Mouse (Mus musculus) urinary bladder, postnatal 25 days (tissue): Measurements from ENCODE around the gene Cux2.
A peak's percentile ranks its signal among the peaks of the same experiment; 100 is the strongest.

Experiments
- DNase-seq: peaks from one replicate; pipeline ENCODE4 v3.0.0; 2022; ENCODE audit warnings: low spot score

Gene Cux2

DNA sequence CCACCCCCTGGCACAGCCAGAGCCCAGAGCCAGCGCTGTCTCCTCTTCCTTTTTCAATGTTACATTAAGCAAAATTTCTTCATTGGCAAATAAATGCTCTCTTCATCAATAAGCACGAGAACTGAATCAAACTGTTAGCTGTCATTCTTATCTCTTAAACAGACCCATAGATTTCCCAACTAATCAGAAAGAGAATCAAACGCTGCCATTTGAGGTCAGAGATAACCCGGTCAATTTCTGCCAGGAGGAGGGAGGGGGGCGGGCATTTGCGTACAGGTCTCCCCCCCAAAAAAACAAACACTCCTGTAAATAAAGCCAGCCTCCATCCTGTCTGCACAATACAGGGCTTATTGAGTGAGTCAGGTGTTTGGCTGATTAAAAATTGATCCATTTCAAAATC lies 33.2 kb downstream of the Cux2 start:
- no peak for DNase-seq

DNA sequence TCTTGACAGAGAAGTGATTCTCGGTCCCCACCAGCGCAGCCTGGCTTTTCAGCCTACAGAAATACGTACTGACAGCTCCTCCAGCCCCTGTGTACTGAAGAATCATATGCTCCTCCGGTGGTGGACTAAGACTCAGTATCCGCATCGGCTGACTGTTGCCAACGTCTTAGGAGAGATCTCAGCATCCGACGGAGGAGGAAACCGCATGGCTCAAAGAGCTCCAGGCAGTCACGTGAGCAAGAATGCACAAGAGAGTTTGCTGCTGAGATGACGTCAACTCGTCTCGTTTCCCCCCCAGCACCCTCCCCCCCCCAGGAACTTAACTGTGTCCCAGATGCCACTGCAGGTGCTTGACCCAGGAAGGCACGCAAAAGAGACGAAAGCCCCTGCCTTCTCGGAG lies 34.8 kb downstream of the Cux2 start:
- DNase-seq = no peak

DNA sequence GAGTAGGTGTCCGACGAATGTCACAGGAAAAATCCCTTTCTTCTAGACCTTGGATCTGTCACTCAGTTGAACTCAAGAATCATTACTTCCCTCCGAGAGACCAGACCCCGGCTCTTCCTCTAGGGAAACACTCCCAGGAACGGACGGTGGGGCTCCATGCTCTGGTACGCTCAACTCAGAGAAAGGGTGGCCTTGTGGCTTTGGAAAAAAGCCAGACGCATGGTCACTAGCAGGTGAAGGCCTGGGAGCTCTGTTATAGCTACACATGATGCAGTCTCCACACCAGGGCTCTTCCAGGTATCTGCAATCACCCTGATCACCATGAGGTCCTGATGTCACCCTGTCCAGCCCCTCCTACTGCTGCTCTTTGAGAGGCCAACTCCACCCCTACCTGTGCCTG lies 35.2 kb downstream of the Cux2 start:
- DNase-seq = no peak

DNA sequence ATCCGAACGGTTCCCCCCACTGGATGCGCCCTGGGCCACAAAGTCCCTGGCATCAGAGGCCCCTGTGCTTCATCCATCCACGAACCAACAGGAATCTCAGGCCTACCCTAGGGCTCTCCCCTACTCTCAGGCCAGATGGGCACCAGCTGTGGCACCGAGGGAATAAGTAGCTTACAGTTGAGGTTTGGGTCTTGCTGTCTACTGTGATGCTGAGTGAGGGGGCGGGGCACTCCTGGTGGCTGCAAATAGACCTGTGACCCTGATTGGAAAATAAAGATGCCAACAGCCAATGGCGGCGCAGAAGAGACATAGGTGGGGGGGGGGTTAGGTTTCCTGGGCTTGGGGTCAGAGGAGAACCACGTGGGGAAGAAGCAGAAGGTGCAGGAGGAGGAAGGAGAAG lies 38.6 kb downstream of the Cux2 start:
- no peak for DNase-seq

DNA sequence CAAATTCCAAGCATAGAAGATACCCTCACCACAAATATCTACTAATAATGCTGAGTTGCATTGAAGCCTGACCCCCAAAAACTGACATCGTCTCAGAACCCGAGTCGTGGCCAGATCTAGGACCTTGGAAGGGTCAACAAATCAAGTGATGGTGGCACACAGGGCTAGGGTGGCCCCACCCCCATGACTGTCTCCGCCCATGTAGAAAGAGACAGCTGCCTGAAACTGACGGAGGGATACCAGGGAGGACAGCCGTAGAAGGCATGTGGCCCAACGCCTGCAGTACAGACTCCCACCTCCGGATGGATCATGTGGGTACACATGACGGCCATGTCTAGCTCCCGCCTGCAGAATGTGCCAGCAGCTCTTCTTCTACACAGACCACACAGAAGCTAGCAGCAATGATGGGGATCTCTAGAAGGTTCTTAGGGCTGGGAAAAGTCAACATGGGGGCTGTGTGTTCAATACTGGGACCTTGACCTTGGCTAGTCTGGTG lies 41.9 kb downstream of the Cux2 start:
- DNase-seq = no peak

DNA sequence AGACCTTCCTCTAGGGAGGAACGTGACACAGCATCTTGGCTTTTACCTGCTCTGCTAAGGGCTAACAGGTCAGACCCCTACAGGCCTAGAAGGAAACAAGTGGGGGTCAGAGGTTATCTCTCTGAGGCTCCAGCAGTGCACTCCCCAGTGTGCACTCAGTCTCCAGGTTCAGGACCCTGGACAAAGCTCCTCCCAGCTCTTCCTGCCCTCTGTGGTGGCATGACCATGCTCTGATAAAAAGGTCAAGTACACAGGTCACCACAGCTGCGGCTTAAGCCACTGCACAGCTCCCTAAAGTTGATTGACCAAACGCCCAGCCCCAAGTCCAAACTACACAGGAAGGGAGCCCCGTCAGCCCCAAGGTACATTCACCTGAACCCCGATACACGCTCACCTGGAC lies 46.4 kb downstream of the Cux2 start:
- no peak for DNase-seq

DNA sequence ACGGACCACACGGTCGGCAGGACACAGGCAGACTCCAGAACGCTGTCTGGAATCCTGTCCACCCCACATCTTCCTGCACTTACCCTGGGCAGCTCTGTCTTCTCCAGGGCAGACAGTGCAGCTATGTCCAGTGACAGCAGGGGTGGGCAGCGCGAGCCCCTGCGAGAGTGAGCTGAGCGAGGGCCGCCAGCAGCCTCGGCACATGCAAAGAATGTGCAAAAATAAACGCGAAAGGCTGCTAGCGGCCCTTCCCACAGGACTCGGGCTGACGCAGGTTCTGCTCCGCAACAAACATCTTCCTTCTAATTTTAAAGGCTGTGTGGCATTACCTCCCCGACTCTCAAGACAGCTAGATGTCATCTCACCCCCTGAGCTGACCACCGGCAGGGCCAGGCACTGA lies 47.8 kb downstream of the Cux2 start:
- no peak for DNase-seq

DNA sequence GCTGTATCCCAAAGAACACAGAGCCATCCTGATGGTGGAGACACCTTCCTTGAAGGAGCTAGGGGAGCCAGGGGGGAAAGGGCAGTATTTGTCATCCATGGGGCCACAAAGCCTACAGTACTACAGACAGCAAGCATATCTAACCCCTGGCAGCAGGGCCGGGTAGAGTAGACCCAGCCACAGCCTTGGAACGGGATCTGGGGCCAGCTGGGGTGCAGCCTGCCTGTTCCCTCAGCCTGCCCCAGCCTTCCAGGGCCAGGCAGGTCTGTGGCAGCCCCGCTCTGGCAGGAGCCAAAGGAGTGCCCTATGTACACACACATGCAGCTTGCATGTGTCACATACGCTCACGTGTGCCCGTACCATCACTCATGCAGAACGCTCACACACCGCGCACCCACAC lies 48.6 kb downstream of the Cux2 start:
- DNase-seq = no peak

DNA sequence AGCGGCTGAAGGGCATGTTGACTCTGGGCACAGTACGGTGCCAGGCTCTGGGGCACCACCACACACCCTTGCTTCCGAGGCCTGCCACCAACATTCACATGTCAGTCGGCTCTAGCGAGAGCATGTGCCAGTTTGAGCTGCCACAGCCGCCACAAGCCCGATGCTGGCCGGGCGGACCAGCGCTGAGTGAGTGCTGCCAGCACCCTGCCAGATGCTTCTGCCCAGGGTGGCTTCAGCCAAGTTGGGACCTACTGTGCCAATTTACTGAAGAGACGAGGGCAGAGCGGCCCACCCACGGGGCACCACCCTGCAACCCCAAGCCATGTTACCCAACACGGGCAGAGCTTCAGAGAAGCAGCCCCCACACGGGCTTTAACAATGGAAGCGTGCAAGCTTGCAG lies 49.5 kb downstream of the Cux2 start:
- no peak for DNase-seq

DNA sequence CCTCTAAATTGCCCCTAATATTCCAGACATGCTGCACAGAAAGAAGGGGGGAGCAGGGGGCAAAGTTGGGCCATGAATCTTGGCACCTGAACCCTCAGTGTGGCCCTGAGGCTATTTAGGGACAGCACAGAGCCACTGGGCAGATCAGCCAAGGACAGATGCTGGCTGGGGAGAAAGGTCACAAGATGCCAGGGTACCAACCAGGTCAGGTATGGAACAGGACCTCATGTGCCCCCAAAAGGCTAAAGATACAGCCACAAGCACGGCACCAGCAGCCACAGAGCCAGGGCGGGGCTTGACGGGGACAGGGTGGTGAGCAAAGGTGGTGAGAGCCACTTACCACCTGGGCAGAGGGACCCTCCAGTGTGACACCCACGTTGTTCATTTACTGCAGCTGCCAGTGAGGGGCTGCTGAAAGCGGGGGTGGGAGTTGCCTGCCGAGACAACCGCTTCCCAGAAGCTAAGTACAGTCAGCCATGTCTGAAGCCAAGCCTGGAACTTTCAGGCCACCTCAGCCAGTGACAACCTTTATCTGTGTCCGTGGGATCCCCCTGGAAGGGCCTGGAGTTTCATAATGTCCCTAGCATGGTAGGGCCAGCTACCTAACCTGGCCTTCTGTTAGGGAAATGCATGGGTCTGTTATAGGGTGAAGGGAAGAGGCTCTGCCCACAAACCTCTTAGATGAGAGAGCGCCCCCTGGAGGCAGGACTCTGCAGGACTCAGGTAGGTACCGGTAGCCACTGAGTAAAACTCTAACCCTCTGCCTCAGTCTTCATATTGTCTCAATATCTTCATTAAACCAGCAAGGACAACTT lies 50.7 kb downstream of the Cux2 start:
- DNase-seq = peak; percentile 74

DNA sequence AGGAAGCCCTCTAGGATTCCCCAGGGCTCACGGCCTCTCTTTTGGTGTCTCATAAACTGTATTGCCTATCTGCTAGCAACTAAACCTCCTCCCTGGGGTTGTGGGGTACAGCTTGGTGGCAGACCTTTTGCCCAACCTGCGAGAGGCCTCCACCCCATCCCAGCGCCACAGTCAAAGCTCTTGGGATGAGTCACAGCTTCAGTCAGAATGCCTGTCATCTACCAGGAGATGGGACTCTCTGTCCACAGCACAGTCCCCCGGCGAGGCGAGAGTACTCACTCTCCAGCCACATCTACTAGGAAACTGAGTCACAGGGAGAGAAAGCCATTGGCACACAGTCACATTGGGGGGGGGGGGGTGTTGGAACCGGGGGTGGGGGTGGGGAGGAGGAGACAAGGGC lies 51.6 kb downstream of the Cux2 start:
- DNase-seq = no peak

DNA sequence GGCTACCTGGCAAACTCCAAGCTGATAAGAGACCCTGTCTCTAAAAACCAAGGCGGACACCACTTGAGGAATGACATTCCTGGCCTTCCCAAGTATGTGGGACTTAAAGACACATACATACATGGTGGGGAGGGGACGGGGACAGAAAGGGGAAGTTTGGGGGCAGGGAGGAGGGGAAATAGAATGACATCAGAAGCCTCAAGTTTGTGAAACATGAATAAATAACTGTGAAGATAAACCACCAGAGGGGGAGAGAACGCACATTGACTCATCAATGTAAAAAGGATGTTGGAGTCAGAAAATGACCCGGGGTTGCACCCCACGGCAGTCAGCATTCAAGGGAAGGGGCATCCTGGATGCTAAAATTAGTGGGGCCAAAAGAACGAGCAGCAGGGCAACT lies 53.2 kb downstream of the Cux2 start:
- DNase-seq = no peak

DNA sequence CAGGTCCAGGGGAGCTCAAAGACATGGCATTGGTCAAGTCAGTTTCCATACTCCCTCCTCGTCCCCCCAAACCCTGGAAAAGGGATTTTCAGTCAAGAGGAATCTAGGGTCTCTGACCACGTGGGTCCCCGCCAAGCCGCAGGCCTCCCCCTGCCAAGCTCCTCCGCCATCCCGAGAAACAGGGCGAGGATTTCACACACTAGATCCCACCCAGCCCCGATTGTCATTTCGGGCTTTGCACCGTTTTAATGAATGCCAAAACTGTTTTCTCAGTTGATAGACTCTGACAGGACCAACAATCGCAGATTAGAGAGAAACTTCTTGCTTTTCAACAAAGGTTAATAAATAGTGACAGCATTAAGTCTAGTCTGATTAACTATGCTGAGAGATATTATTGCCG lies 55.1 kb downstream of the Cux2 start:
- DNase-seq = no peak

DNA sequence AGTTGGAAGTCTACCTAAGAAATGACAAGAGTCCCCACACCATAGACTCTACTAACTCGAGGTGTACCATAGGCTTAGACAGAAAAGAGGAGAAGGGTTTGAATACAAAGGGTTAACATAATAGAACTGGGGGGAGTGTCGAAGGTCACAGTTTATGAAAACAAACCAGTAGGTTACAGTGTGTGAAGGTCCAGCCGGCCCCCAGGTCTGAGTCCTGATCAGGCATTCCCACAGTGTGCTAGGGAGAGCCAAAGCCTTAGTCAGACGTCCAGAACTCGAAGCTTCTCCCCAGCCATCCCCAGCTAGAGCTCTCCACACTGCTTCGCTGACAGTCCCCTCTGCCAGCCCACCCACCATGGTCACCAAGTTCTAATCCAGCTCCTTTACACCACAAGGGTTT lies 58.0 kb downstream of the Cux2 start:
- no peak for DNase-seq

DNA sequence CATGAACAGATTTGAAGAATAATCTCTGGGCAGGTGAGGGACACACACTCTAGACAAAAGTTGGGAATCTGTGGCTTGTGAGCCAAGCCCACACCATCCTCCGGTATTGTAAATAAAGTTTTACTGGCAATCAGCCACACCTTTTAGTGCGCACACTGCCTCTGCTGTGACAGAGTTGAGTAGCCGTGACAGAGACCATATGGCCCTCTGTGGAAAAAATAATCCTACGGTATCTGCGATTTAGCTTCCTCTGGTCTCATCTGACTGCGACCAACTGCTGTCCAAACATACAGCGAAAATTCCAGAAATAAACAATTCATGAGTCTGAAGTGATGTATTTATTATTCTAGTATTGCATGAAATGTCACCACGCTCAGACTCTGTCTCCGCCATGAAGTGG lies 64.0 kb downstream of the Cux2 start:
- no peak for DNase-seq

DNA sequence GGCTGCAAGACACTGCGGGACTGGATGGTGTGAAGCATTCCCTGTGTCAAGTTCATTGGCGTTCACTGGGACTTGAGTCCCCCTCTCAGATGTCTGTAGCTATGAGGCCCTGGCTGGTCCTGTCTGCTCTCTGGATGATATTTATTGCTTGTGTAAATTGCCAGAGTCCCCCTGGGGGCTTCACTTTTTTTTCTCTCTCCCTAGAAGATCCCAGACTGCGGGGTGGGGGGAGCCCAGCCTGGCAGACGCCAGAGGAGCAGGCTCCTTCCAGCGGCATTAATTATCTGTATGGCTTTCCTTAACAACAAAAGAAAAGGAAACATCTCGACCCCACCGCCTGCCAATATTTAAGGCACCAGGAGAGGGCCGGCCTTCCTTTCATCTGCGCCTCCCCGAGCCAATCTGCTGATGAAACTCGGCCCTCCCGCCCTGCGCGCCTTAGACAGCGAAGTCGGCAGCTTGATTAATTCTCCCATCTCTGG lies 68.2 kb downstream of the Cux2 start:
- no peak for DNase-seq

DNA sequence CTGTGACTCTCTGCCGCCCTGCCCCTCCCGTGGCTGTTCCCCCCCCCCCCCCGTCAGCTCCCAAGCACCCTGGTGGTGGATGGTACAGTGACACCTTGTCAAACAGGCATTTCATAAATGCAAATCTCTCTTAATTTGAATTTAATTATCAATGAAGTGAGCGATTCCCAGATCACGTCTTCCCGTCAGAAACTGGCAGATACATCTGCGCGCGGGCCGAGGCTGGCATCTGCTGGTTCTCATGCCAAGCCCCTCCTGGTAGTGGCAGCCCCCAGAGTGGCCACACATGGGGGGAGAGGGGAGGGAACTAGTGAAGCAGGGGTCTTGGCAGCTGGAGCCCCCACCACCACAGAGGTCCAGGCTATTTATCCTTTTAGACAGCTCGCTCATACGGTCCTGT lies 73.6 kb downstream of the Cux2 start:
- DNase-seq = no peak

DNA sequence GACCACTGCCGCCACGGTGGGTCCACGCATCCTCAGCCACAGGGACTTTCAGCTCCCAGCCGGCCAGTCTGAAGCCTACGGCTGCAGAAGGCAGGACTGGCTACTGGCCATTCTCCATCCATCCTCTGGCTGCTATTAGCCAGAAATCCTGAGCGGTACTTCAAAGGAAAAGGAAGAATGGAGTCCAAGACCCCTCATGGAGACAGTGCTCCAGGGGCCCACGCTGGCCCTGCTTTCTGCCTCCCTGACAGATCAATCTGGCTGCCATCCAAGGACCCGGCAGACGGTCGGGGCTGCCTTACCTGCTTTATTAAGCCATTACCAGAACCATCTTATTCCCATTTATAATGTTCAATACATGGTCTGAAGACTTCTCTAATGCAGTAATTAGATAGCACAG lies 76.4 kb downstream of the Cux2 start:
- DNase-seq = no peak

DNA sequence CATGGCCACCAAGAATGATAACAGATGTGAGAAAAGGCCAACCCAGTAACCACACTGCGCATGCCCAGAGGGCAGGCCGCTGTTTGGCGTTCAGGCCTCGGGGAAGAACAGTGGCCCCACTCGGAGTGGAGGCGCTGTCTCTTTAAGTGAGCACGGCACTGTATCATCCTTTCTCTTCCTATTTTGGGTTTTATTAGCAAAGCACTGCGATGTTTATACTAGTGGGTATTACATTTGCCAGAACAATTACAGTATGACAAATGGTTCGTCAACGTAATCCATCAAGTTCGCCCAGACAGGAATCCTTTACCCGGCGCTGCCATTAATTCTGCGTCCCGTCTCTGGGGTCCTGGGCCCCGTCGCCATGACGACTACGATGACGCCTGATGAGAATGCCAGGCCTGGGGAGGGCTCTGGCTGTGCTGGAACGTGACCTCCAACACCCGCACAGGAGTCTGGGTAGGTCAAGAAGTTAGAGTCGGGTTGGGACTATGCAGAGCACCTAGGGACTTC lies 77.2 kb downstream of the Cux2 start:
- DNase-seq = peak; percentile 10

DNA sequence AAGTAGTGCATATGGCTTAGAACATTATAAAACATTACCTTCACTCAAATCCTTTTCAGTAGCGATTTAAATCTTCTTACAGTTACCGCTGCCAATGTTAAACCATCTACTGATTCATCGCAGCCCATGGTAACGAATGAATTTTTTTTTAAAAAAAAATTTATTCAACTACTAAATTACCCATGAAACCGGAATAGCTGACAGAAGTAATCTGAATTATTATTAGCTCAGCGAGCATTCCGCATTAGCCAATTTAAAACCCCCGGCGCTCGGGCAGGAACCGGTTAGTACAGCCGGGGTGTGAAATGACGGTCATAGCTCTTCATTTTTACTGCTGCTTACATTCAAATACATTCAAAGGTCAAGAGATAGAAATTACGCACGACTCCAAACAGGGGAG lies 80.9 kb downstream of the Cux2 start:
- no peak for DNase-seq

DNA sequence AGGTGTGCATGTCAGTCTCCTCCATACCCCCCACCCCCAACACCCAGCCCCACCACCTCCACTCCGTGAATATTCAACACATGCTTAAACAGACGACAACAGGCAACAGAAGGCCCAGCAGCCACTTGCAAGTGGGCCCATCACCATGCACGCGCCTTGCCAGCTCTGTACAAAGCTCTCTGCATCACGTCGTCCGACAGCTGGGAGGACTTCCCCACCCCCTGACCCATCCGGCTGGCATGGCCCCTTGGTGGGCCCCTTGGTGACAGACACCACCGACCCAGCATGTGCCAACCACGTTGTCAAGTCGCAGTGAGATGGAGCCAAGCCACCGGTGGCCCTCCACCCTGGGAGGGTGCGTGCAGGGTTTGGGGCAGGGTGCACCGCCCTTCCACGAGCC lies 81.5 kb downstream of the Cux2 start:
- no peak for DNase-seq

DNA sequence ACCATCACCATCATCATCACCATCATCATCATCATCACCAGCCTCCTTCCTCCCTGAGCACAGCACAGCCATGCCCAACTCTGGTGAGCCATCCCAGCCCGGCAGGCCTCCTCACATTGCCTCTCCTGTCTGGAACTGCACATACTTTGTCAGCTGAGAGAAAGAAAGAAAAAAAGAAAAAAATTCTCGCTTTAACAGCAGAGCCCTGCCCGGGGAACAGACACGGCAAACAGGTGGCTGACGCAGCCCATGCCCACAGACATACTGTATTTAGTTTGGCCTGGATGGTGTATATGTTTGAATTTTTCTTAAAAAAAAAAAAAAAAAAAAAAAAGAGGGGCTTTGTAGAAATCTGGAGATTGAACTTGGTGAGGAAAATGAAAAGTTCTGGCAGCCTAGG lies 82.4 kb downstream of the Cux2 start:
- DNase-seq = no peak

DNA sequence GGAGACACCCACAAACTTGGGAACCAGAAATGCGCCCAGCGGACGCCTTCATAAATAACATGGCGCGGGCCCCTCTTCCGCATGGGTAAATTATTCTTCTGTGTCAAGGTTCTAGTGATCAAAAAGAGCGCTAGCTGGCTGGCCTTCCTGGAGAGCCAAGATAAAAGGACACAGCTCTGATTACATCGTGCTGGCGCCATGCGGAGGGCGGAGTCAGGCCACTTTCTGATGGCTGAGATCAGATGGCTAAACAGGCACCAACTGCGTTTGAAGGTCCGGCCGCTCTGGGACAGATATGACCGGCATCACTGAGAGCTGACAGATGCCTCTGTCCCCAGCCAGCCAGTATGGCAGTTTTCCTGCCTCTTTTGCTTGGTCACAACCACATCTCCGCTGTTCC lies 83.0 kb downstream of the Cux2 start:
- no peak for DNase-seq

DNA sequence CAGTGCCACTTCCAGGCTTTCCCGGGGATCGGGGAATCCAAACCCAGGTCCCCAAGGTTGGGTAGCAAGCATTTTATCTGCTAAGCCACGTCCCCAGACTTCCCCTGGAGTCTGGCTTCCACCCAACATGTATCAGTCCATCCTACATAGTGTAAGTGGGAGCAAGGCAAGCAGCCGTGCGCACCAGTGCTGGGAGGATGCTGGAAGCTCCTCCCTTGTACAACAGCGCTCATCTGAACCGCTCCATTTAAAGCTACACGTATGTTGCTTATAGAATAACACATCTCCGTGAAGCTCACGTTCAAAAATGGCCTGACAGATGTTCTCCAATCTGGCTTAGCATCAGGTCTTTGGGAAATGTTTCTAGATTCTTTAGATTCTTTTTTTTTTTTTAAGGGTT lies 86.9 kb downstream of the Cux2 start:
- no peak for DNase-seq
